Mouse (Mus musculus): ENCODE results near the gene Kif17.

Gene Kif17

GRCm38 (mm10) chr4:138250088-138250960 lies at the start of gene Kif17, which contains the start of gene Sh2d5:
TSS of gene Kif17 (plus strand) at chr4:138250435.
TSS of gene Sh2d5 (plus strand) at chr4:138250403.
- peak; percentile 90 for DNase-seq

GRCm38 (mm10) chr4:138200769-138201168 lies 49.5 kb upstream of the Kif17 start:
- no peak for DNase-seq

- no peak for DNase-seq
Measured at GRCm38 (mm10) chr4:138201696-138202095, 48.5 kb upstream of the Kif17 start.

- no peak for DNase-seq
Measured at GRCm38 (mm10) chr4:138210116-138210515, 40.1 kb upstream of the Kif17 start.

- DNase-seq, result no peak
Measured at GRCm38 (mm10) chr4:138213861-138214260, 36.4 kb upstream of the Kif17 start.

GRCm38 (mm10) chr4:138215671-138216199 lies 34.5 kb upstream of the Kif17 start:
- peak; percentile 31 for DNase-seq

GRCm38 (mm10) chr4:138216200-138216890 lies 33.9 kb upstream of the Kif17 start, which contains the start of gene Hp1bp3:
TSS of gene Hp1bp3 (plus strand) at chr4:138216296.
- DNase-seq, result no peak

- DNase-seq, result peak; percentile 98
Measured at GRCm38 (mm10) chr4:138216891-138217392, 33.3 kb upstream of the Kif17 start.

GRCm38 (mm10) chr4:138217441-138217840 lies 32.8 kb upstream of the Kif17 start:
- no peak for DNase-seq

GRCm38 (mm10) chr4:138217951-138218685 lies 32.1 kb upstream of the Kif17 start:
- DNase-seq, result no peak

- no peak for DNase-seq
Measured at GRCm38 (mm10) chr4:138219331-138219730, 30.9 kb upstream of the Kif17 start.

- DNase-seq, result no peak
Measured at GRCm38 (mm10) chr4:138220761-138221160, 29.5 kb upstream of the Kif17 start.

- DNase-seq, result no peak
Measured at GRCm38 (mm10) chr4:138221406-138221805, 28.8 kb upstream of the Kif17 start.

- DNase-seq, result no peak
Measured at GRCm38 (mm10) chr4:138222396-138222795, 27.8 kb upstream of the Kif17 start.

- DNase-seq, result no peak
Measured at GRCm38 (mm10) chr4:138223623-138224022, 26.6 kb upstream of the Kif17 start.

GRCm38 (mm10) chr4:138246756-138247665 lies 3.2 kb upstream of the Kif17 start:
- peak; percentile 87 for DNase-seq

- peak; percentile 41 for DNase-seq
Measured at GRCm38 (mm10) chr4:138251819-138252218, 1.6 kb downstream of the Kif17 start.

GRCm38 (mm10) chr4:138252231-138252630 lies 2.0 kb downstream of the Kif17 start:
- no peak for DNase-seq

GRCm38 (mm10) chr4:138257116-138257687 lies 7.0 kb downstream of the Kif17 start:
- DNase-seq, result no peak

GRCm38 (mm10) chr4:138258663-138259062 lies 8.4 kb downstream of the Kif17 start:
- DNase-seq, result no peak

- DNase-seq, result no peak
Measured at GRCm38 (mm10) chr4:138259482-138259881, 9.2 kb downstream of the Kif17 start.

Data from right cerebral cortex, postnatal 25 days (tissue).